Mouse (Mus musculus) spleen, postnatal 14 days (tissue): ENCODE results near the gene Slco6c1.

Experiments used
- DNase-seq, 2 experiments: peaks; one replicate each; pipeline ENCODE4 v3.0.0; 2021 to 2022; ENCODE audit warnings: low spot score in 2 of 2

Slco6c1 gene

GRCm38 (mm10) chr1:97128201-97128600 lies at the start of gene Slco6c1:
TSS of gene Slco6c1 (minus strand) at chr1:97128301.
- no peak for DNase-seq

GRCm38 (mm10) chr1:97038982-97039381 lies 89.1 kb downstream of the Slco6c1 start:
- DNase-seq = no peak

DNA sequence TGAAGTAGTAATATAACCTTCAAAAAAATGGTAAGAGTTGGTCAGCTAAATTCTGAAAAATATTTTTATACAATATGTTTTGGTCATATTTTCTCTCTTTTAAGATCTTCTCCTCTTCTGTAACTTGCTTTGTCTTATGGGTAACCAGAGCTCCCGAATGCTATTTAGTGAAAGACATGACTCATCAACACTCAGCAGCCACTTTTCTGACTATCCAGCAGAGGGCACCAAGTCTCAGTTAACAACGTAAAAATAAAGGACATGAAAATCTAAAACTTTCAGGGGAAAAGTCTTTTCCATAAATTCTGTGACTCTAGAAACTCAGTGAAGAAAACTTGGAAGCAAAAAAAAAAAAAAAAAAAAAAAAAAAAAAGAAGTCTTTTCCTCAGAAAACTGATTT lies 89.6 kb downstream of the Slco6c1 start:
- no peak for DNase-seq

DNA sequence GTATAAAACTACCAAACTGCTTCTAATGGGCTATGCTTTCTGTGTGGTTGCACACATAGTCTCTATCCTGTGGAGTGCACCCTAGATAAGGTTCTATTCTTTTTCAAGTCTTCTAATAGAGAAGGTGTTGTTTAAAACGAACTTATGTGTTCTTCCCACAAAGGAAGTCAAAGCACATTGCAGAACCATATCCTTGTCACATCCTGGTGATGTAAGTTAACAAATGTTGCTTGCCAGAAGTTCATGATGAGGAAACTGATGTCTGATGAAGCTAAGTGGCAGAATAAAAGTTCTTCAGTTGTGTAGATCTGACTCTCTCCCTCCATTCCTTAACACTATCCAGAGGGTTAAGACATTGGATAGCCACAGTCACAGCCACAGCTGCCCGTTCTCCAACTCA lies 90.1 kb downstream of the Slco6c1 start:
- no peak for DNase-seq

DNA sequence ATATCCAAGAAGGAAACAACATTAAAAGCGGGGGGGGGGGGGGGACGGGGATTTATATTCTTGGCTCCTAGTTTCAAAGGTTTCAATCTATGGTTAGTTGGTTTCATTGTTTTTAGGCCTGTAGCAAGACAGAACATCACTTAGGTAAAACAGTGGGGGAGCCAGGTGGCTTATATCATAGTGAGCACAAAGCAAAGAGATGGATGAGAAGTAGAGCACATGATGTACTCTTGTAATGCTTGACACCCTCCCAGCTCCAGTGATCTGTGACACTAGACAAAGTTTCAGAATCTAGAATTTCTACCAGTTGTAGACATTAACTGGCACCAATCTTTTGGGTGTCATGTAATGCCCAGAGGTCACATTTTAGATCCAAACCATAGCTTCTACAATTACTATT lies 106.7 kb downstream of the Slco6c1 start:
- no peak for DNase-seq

- no peak for DNase-seq
Observed at GRCm38 (mm10) chr1:97019404-97019803, 108.7 kb downstream of the Slco6c1 start.

DNA sequence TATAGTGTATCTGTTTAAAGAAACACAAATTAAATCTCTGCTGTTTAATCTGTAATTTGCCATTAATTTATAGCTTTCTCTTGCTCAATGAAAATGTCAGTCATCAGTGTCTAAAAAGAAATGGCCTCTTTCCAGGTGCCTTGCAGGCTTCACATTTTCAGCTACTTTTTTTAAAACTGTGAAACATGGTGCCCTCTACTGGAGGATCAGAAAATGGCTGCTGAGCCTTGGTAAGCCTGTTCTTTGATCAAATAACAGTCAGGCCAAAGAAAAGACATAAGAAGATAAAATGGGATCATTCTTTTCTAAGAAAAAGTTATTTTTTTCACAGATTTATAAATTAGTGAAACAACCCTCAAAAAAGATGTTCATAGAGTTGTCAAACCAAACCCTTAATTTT lies 109.1 kb downstream of the Slco6c1 start:
- no peak for DNase-seq
